Mouse (Mus musculus) heart, adult 2 months (tissue): ENCODE data around the gene 1700020L24Rik. TPM values are rescaled to one million over a fixed set of nuclear protein-coding genes. Genes with fewer than 3 reads are reported as not detected.
A peak's percentile ranks its signal among the peaks of the same experiment; 100 is the strongest.

Experiments used
- DNase-seq, 2 experiments: peaks; one replicate each; pipeline ENCODE4 v3.0.0; 2021
- H3K27ac ChIP-seq: fragments of 200-600 bp; 2 replicates; pipeline ENCODE4 v1.8.1; 2022
- H3K27me3 ChIP-seq: fragments of 200-500 bp; 2 replicates; pipeline ENCODE4 v1.6.1; 2012; ENCODE audit warnings: mild to moderate bottlenecking, low read length, inconsistent platforms, mixed read lengths; ENCODE audit not compliant: control insufficient read depth, insufficient read depth
- H3K36me3 ChIP-seq: fragments of 200-500 bp; 2 replicates; pipeline ENCODE4 v1.6.1; 2012; ENCODE audit warnings: low read length, inconsistent platforms; ENCODE audit not compliant: control insufficient read depth, insufficient read depth
- H3K4me1 ChIP-seq: fragments of 200-500 bp; 2 replicates; pipeline ENCODE4 v1.6.1; 2011; ENCODE audit warnings: low read length; ENCODE audit not compliant: control insufficient read depth, insufficient read depth
- H3K4me3 ChIP-seq: fragments of 200-600 bp; 2 replicates; pipeline ENCODE4 v1.8.1; 2022
- H3K79me2 ChIP-seq: fragments of 200-500 bp; replicated peaks from 2 replicates; pipeline ENCODE4 v1.6.1; 2012; ENCODE audit warnings: mild to moderate bottlenecking, inconsistent platforms, low read length, moderate library complexity, mixed read lengths; ENCODE audit not compliant: control insufficient read depth, insufficient read depth
- H3K9ac ChIP-seq: fragments of 200-500 bp; 2 replicates; pipeline ENCODE4 v1.6.1; 2012; ENCODE audit warnings: low read depth, mild to moderate bottlenecking, control low read depth, inconsistent platforms, low read length, mixed read lengths
- CTCF ChIP-seq: fragments of 200-600 bp; IDR thresholded peaks from 2 replicates; pipeline ENCODE4 v1.8.1; 2022; ENCODE audit warnings: antibody characterized with exemption, mild to moderate bottlenecking, moderate library complexity
- EP300 ChIP-seq: fragments of 200-500 bp; IDR thresholded peaks from 2 replicates; pipeline ENCODE4 v1.6.1; 2011; ENCODE audit warnings: low read depth, low read length, control low read depth; ENCODE audit not compliant: insufficient read depth
- POLR2A ChIP-seq: fragments of 200-500 bp; IDR thresholded peaks from 2 replicates; pipeline ENCODE4 v1.6.1; 2011; ENCODE audit warnings: mild to moderate bottlenecking, low read depth, low read length, control low read depth; ENCODE audit not compliant: insufficient read depth
- WGBS: fragments of 180-500 bp; shearing (Covaris S2); methylation state at CpG from one replicate; pipeline ENCODE4 v1.1.7; 2018; 5-methylcytosine and 5-hydroxymethylcytosine counted together
- intact Hi-C: fragments of 180-260 bp; cut with DNase I; formaldehyde crosslinking; loops from one replicate; pipeline ENCODE4 v1.15.1; 2025
- polyA plus RNA-seq: library from polyadenylated mRNA; depleted of rRNA; stranded (reverse); fragments of >200 nt; gene quantifications from 2 replicates; pipeline ENCODE4 v1.2.3, GENCODE M21; 2012
- total RNA-seq, 2 experiments: library from RNA; stranded (reverse); gene quantifications; 2 replicates each; pipeline ENCODE4 v1.2.3; 2021

Gene 1700020L24Rik
- total and polyA plus RNA-seq, 3 experiments, result 0.27 TPM; not detected in 2

DNA sequence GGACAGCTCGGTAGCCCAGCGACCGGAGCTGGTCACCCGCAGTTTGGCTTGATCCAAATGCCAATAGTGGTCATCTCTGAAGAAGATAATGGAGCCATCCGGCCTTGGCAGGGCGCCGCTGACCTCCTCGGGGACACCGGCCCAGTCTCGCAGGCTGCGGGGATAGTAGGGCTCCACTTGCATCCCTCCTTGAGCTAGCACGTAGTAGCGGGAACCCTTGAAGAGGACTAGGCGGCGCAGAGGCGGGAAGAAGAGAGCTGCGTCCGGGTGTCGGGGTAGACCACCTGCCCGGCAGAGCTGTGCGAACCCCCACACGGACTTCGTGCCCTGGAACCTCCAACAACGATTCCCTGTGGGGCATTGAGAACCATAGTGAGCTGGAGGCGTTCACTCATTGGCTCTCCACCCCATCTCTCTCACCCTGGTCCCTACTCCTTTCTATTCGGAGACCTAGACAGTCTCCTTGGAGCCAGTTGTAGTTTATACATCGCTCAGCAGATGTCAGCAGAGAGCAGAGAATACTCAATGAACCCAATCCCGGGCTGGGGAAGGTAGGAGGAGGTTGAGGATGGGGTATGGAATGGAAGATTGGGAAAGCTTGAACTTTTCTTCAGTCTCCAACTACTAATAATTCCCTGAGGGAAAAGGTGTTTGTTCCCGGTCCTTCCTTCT lies 5.3 kb downstream of the 1700020L24Rik start:
- Histone ChIP-seq H3K9ac (peak overlapping the region; percentile 46; the same call in 1 of the 2 replicates), H3K27ac (no peak overlapping the region), H3K36me3 (no peaks in the 10 kb centered on the region), H3K4me3 (peak overlapping the region; percentile 20; the same call in 1 of the 2 replicates), H3K79me2 (no peaks in the 10 kb centered on the region), H3K4me1 (peaks cover 18% of the 10 kb centered on the region), H3K27me3 (no peaks in the 10 kb centered on the region; the same call in 1 of the 2 replicates)
- WGBS, result 9% methylated on average over 29 of the region's 29 CpGs
- intact Hi-C loops, result loop anchor here (1.0 to 5.0 kb wide), 3 partner anchors 30 to 310 kb away; partner anchors contain the start of gene Heatr6
- DNase-seq, result peak; percentile 73 to 78
- TF ChIP-seq POLR2A (no peak), CTCF (peak; percentile 95), EP300 (peak; percentile 91)

- DNase-seq, result no peak
- no peak overlapping the region for H3K4me3 ChIP-seq
- no peak overlapping the region for H3K27ac ChIP-seq
- H3K4me1 ChIP-seq, result peaks cover 23% of the 10 kb centered on the region
- WGBS, result 10% methylated on average over 7 of the region's 7 CpGs
- H3K27me3 ChIP-seq, result no peaks in the 10 kb centered on the region; the same call in 1 of the 2 replicates
- no peaks in the 10 kb centered on the region for H3K79me2 ChIP-seq
- intact Hi-C loops, result loop anchor here (1.0 to 5.0 kb wide), 3 partner anchors 28 to 308 kb away; partner anchors contain the start of gene Heatr6
- H3K9ac ChIP-seq, result no peak overlapping the region
- no peaks in the 10 kb centered on the region; the same call in 1 of the 2 replicates for H3K36me3 ChIP-seq
- TF ChIP-seq CTCF (no peak), POLR2A (no peak), EP300 (no peak)
Measured at GRCm38 (mm10) chr11:83443824-83444223, 6.3 kb downstream of the 1700020L24Rik start.

GRCm38 (mm10) chr11:83445001-83445400 lies 7.5 kb downstream of the 1700020L24Rik start:
- peaks cover 30% of the 10 kb centered on the region for H3K4me1 ChIP-seq
- intact Hi-C loops, result no loop called here
- no peaks in the 10 kb centered on the region; the same call in 1 of the 2 replicates for H3K27me3 ChIP-seq
- DNase-seq, result no peak
- H3K27ac ChIP-seq, result no peak overlapping the region
- TF ChIP-seq CTCF, result no peak
- TF ChIP-seq EP300, result no peak
- TF ChIP-seq POLR2A, result no peak
- H3K36me3 ChIP-seq, result no peaks in the 10 kb centered on the region; the same call in 1 of the 2 replicates
- no peak overlapping the region for H3K4me3 ChIP-seq
- no peaks in the 10 kb centered on the region for H3K79me2 ChIP-seq
- H3K9ac ChIP-seq, result no peak overlapping the region
- WGBS, result 45% methylated on average over 19 of the region's 19 CpGs

DNA sequence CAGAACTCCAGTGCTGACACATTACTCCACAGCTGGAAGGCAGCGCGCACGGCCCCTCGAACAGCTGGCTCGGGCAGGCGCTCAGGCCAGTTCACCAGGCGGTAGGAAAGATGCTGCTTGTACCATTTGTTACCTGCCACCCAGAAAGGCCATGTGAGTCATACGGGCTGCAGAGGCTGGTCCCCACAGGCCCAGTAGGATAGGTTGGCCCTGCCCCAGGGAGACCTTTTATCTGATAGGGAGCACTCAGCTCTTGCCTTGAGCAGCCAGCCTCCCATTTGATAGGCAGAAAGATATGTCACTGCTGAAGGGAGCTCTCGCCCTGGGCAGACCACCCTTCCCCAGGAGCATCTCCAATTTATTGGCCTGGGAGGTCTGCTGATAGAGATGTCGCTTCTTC lies 10.1 kb downstream of the 1700020L24Rik start:
- no peak overlapping the region for H3K9ac ChIP-seq
- intact Hi-C loops, result no loop called here
- H3K4me3 ChIP-seq, result no peak overlapping the region
- no peaks in the 10 kb centered on the region for H3K79me2 ChIP-seq
- peak overlapping the region; percentile 21 for H3K27ac ChIP-seq
- 67% methylated on average over 10 of the region's 10 CpGs for WGBS
- TF ChIP-seq EP300 (no peak), CTCF (no peak), POLR2A (no peak)
- no peaks in the 10 kb centered on the region; the same call in 1 of the 2 replicates for H3K27me3 ChIP-seq
- H3K4me1 ChIP-seq, result peaks cover 26% of the 10 kb centered on the region
- no peak for DNase-seq
- H3K36me3 ChIP-seq, result no peaks in the 10 kb centered on the region; the same call in 1 of the 2 replicates

- Histone ChIP-seq H3K4me3 (no peak overlapping the region), H3K36me3 (no peaks in the 10 kb centered on the region; the same call in 1 of the 2 replicates), H3K79me2 (no peaks in the 10 kb centered on the region), H3K4me1 (peaks cover 24% of the 10 kb centered on the region), H3K27ac (peak overlapping the region; percentile 21), H3K9ac (no peak overlapping the region), H3K27me3 (no peaks in the 10 kb centered on the region; the same call in 1 of the 2 replicates)
- TF ChIP-seq EP300 (no peak), CTCF (no peak), POLR2A (no peak)
- DNase-seq, result peak; percentile 58 to 65
- WGBS, result 38% methylated on average over 16 of the region's 16 CpGs
- intact Hi-C loops, result no loop called here
Measured at GRCm38 (mm10) chr11:83448021-83448926, 10.8 kb downstream of the 1700020L24Rik start.

DNA sequence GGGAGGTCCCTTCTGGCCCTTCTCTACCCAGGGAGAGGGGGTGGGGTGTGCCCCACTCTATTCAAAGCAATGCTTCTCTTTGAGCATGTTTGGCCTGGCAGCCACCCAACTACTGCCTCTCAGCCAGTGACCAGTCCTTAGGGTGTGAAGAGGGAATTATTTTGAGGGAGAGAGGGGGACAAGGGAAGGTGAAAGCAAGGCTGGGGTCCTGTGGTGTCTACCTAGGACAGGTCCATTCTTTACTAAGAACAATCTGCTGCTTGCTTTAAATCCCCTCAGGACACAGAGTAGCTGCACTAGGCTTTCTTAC lies 11.4 kb downstream of the 1700020L24Rik start:
- peak; percentile 54 to 62 for DNase-seq
- Histone ChIP-seq H3K9ac (no peak overlapping the region), H3K4me1 (peaks cover 23% of the 10 kb centered on the region)

More for the DNA sequence above, 11.4 kb downstream of the 1700020L24Rik start:
- Histone ChIP-seq H3K79me2 (no peaks in the 10 kb centered on the region), H3K36me3 (no peaks in the 10 kb centered on the region; the same call in 1 of the 2 replicates), H3K27ac (no peak overlapping the region; the same call in 1 of the 2 replicates), H3K4me3 (no peak overlapping the region), H3K27me3 (no peaks in the 10 kb centered on the region; the same call in 1 of the 2 replicates)
- intact Hi-C loops, result no loop called here
- TF ChIP-seq POLR2A (no peak), CTCF (no peak)
